Mouse (Mus musculus): ENCODE data around the gene Olfr1133. TPM values are rescaled to one million over a fixed set of nuclear protein-coding genes. Genes with fewer than 3 reads are reported as not detected.
"Not testable (repeated sequence)": the region's sequence is repeated elsewhere in the genome, so short reads cannot be mapped to it uniquely, and the experiment has no call there.

The Olfr1133 gene
- total and polyA plus RNA-seq, 2 experiments from 2014 or later = not detected

DNA sequence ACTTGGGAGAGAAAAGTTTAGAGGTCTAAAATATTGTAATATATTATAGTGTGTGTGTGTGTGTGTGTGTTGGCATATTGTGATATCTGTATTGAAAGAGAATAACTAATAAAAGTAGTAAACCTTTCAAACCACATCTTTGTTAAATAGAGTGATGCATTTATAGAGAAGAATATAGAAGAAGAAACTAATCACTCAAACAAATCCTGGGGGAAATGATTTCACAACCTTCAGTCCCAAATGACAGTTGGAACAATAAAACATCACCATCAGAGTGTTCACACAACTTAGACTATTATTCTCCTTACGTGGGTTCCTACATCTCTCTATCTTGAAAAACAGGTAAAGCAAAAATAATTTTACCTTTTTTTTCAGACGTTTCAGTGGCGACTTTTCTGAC lies 20.4 kb downstream of the Olfr1133 start, which contains the start of gene Olfr1131:
TSS of gene Olfr1131 (plus strand) at position 301 of the 400 bp plus-strand sequence.
- H3K4me3 ChIP-seq (ENCODE audit: low read depth, low read length) = no peak within 1 kb of the TSS
- H3K9me3 ChIP-seq (ENCODE audit: low read length) = no peaks in the 10 kb centered on the region
- no peak within 1 kb of the TSS for H3K9ac ChIP-seq (replicated peaks; ENCODE audit: low read length, poor library complexity, severe bottlenecking)
- ATAC-seq (ENCODE audit: low FRiP score) = no peak
- no peaks in the 10 kb centered on the region for H3K4me1 ChIP-seq (ENCODE audit: insufficient read depth, low read length)
- no peak for TF ChIP-seq CTCF (IDR thresholded peaks at IDR 0.05)
- no peak within 1 kb of the TSS for H3K27ac ChIP-seq (ENCODE audit: low read depth, low read length)
- DNase-seq (ENCODE audit: low spot score) = no peak
- H3K4me2 ChIP-seq (ENCODE audit: low read depth, low read length, poor library complexity, severe bottlenecking) = no peak within 1 kb of the TSS
- WGBS = 69% methylated on average over 3 of the region's 3 CpGs
- H3K27me3 ChIP-seq (ENCODE audit: insufficient read depth, low read length) = no peaks in the 10 kb centered on the region
- H3K36me3 ChIP-seq (ENCODE audit: insufficient read depth, low read length) = no peaks in the 10 kb centered on the region

DNA sequence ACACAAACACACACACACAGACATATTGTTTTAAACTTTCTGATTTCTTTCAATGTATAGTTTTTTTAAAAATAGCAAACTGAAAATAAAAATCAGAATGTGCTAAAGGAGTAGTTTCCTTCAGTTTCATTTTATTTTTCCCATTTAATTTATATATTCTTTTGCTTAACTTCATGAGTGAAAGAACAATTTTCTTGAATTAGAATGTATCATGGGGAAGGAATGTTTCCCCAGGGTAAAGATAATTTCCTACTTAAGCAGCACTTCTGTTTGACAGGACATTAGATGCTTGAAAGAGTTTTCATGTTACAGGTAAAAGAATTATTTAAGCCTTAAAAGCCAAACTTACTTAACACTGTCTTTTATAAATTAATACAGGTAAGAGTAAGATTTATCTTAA lies 41.3 kb downstream of the Olfr1133 start, which contains the start of gene Olfr1130:
TSS of gene Olfr1130 (plus strand) at position 301 of the 400 bp plus-strand sequence.
- H3K36me3 ChIP-seq (ENCODE audit: insufficient read depth, low read length) = not testable (repeated sequence)

More for the DNA sequence above, 41.3 kb downstream of the Olfr1133 start, which contains the start of gene Olfr1130:
- H3K27me3 ChIP-seq (ENCODE audit: insufficient read depth, low read length); H3K4me2 ChIP-seq (ENCODE audit: low read depth, low read length, poor library complexity, severe bottlenecking); H3K4me1 ChIP-seq (ENCODE audit: insufficient read depth, low read length); H3K9ac ChIP-seq (replicated peaks; ENCODE audit: low read length, poor library complexity, severe bottlenecking); DNase-seq (ENCODE audit: low spot score); H3K9me3 ChIP-seq (ENCODE audit: low read length); H3K27ac ChIP-seq (ENCODE audit: low read depth, low read length); H3K4me3 ChIP-seq (ENCODE audit: low read depth, low read length); ATAC-seq (ENCODE audit: low FRiP score): not testable (repeated sequence)

Other genes starting within 250 kb of the Olfr1133 start
- not detected in 2 replicates for gene Olfr1123, start 230.7 kb downstream of the Olfr1133 start, total RNA-seq (2014; rRNA removed)
- not detected in 2 replicates for gene Olfr1123, start 230.7 kb downstream of the Olfr1133 start, polyA plus RNA-seq (2015; fragmentation: Nextera tagmentation; extraction: Ambion mirVana)
- gene Olfr1124, start 217.1 kb downstream of the Olfr1133 start, total RNA-seq (2014; rRNA removed) = not detected in 2 replicates
- gene Olfr1124, start 217.1 kb downstream of the Olfr1133 start, polyA plus RNA-seq (2015; fragmentation: Nextera tagmentation; extraction: Ambion mirVana) = 0.10 TPM in 1 of 2 replicates, not detected in the other
- not detected in 2 replicates for gene Olfr1126, start 193.4 kb downstream of the Olfr1133 start, total RNA-seq (2014; rRNA removed)
- gene Olfr1126, start 193.4 kb downstream of the Olfr1133 start, polyA plus RNA-seq (2015; fragmentation: Nextera tagmentation; extraction: Ambion mirVana) = not detected in 2 replicates
- gene Pramel7, start 150.3 kb downstream of the Olfr1133 start, total RNA-seq (2014; rRNA removed) = not detected in 2 replicates
- not detected in 2 replicates for gene Pramel7, start 150.3 kb downstream of the Olfr1133 start, polyA plus RNA-seq (2015; fragmentation: Nextera tagmentation; extraction: Ambion mirVana)
- not detected in 2 replicates for gene Pramel6, start 140.8 kb downstream of the Olfr1133 start, total RNA-seq (2014; rRNA removed)
- not detected in 2 replicates for gene Pramel6, start 140.8 kb downstream of the Olfr1133 start, polyA plus RNA-seq (2015; fragmentation: Nextera tagmentation; extraction: Ambion mirVana)
- gene Olfr153, start 115.6 kb downstream of the Olfr1133 start, total RNA-seq (2014; rRNA removed) = 0.52 TPM in 1 of 2 replicates, not detected in the other
- not detected in 2 replicates for gene Olfr153, start 115.6 kb downstream of the Olfr1133 start, polyA plus RNA-seq (2015; fragmentation: Nextera tagmentation; extraction: Ambion mirVana)
- gene Olfr1128, start 101.8 kb downstream of the Olfr1133 start, total RNA-seq (2014; rRNA removed) = not detected in 2 replicates
- gene Olfr1128, start 101.8 kb downstream of the Olfr1133 start, polyA plus RNA-seq (2015; fragmentation: Nextera tagmentation; extraction: Ambion mirVana) = not detected in 2 replicates
- not detected in 2 replicates for gene Olfr1129, start 73.5 kb downstream of the Olfr1133 start, total RNA-seq (2014; rRNA removed)
- not detected in 2 replicates for gene Olfr1129, start 73.5 kb downstream of the Olfr1133 start, polyA plus RNA-seq (2015; fragmentation: Nextera tagmentation; extraction: Ambion mirVana)
- gene Olfr1130, start 41.2 kb downstream of the Olfr1133 start, total RNA-seq (2014; rRNA removed) = not detected in 2 replicates
- gene Olfr1130, start 41.2 kb downstream of the Olfr1133 start, polyA plus RNA-seq (2015; fragmentation: Nextera tagmentation; extraction: Ambion mirVana) = not detected in 2 replicates
- 0.38 TPM in 1 of 2 replicates, not detected in the other for gene Olfr1131, start 20.3 kb downstream of the Olfr1133 start, total RNA-seq (2014; rRNA removed)
- gene Olfr1131, start 20.3 kb downstream of the Olfr1133 start, polyA plus RNA-seq (2015; fragmentation: Nextera tagmentation; extraction: Ambion mirVana) = not detected in 2 replicates
- not detected in 2 replicates for gene Olfr1132, start 9.8 kb downstream of the Olfr1133 start, total RNA-seq (2014; rRNA removed)
- gene Olfr1132, start 9.8 kb downstream of the Olfr1133 start, polyA plus RNA-seq (2015; fragmentation: Nextera tagmentation; extraction: Ambion mirVana) = not detected in 2 replicates
- not detected in 2 replicates for gene Olfr1134, start 11.1 kb upstream of the Olfr1133 start, total RNA-seq (2014; rRNA removed)
- gene Olfr1134, start 11.1 kb upstream of the Olfr1133 start, polyA plus RNA-seq (2015; fragmentation: Nextera tagmentation; extraction: Ambion mirVana) = not detected in 2 replicates
- not detected in 2 replicates for gene Olfr1135, start 26.3 kb upstream of the Olfr1133 start, total RNA-seq (2014; rRNA removed)
- gene Olfr1135, start 26.3 kb upstream of the Olfr1133 start, polyA plus RNA-seq (2015; fragmentation: Nextera tagmentation; extraction: Ambion mirVana) = not detected in 2 replicates
- gene Olfr1136, start 46.6 kb upstream of the Olfr1133 start, total RNA-seq (2014; rRNA removed) = not detected in 2 replicates
- not detected in 2 replicates for gene Olfr1136, start 46.6 kb upstream of the Olfr1133 start, polyA plus RNA-seq (2015; fragmentation: Nextera tagmentation; extraction: Ambion mirVana)
- not detected in 2 replicates for gene Olfr1137, start 65.8 kb upstream of the Olfr1133 start, total RNA-seq (2014; rRNA removed)
- not detected in 2 replicates for gene Olfr1137, start 65.8 kb upstream of the Olfr1133 start, polyA plus RNA-seq (2015; fragmentation: Nextera tagmentation; extraction: Ambion mirVana)
- not detected in 2 replicates for gene Olfr1138, start 92.6 kb upstream of the Olfr1133 start, total RNA-seq (2014; rRNA removed)
- not detected in 2 replicates for gene Olfr1138, start 92.6 kb upstream of the Olfr1133 start, polyA plus RNA-seq (2015; fragmentation: Nextera tagmentation; extraction: Ambion mirVana)
- not detected in 2 replicates for gene Olfr1140, start 96.4 kb upstream of the Olfr1133 start, total RNA-seq (2014; rRNA removed)
- gene Olfr1140, start 96.4 kb upstream of the Olfr1133 start, polyA plus RNA-seq (2015; fragmentation: Nextera tagmentation; extraction: Ambion mirVana) = 0.16 TPM in 1 of 2 replicates, not detected in the other
- gene Olfr1141, start 106.6 kb upstream of the Olfr1133 start, total RNA-seq (2014; rRNA removed) = not detected in 2 replicates
- gene Olfr1141, start 106.6 kb upstream of the Olfr1133 start, polyA plus RNA-seq (2015; fragmentation: Nextera tagmentation; extraction: Ambion mirVana) = not detected in 2 replicates
- not detected in 2 replicates for gene Olfr152, start 132.1 kb upstream of the Olfr1133 start, total RNA-seq (2014; rRNA removed)
- gene Olfr152, start 132.1 kb upstream of the Olfr1133 start, polyA plus RNA-seq (2015; fragmentation: Nextera tagmentation; extraction: Ambion mirVana) = not detected in 2 replicates
- not detected in 2 replicates for gene Olfr1143, start 153.2 kb upstream of the Olfr1133 start, total RNA-seq (2014; rRNA removed)
- gene Olfr1143, start 153.2 kb upstream of the Olfr1133 start, polyA plus RNA-seq (2015; fragmentation: Nextera tagmentation; extraction: Ambion mirVana) = not detected in 2 replicates
- not detected in 2 replicates for gene Olfr1145, start 162.4 kb upstream of the Olfr1133 start, total RNA-seq (2014; rRNA removed)
- gene Olfr1145, start 162.4 kb upstream of the Olfr1133 start, polyA plus RNA-seq (2015; fragmentation: Nextera tagmentation; extraction: Ambion mirVana) = not detected in 2 replicates
- not detected in 2 replicates for gene Olfr1148, start 183.2 kb upstream of the Olfr1133 start, total RNA-seq (2014; rRNA removed)
- not detected in 2 replicates for gene Olfr1148, start 183.2 kb upstream of the Olfr1133 start, polyA plus RNA-seq (2015; fragmentation: Nextera tagmentation; extraction: Ambion mirVana)
- gene Olfr1150-ps1, start 196.6 kb upstream of the Olfr1133 start, total RNA-seq (2014; rRNA removed) = not detected in 2 replicates
- gene Olfr1150-ps1, start 196.6 kb upstream of the Olfr1133 start, polyA plus RNA-seq (2015; fragmentation: Nextera tagmentation; extraction: Ambion mirVana) = not detected in 2 replicates
- gene Olfr1151, start 208.5 kb upstream of the Olfr1133 start, total RNA-seq (2014; rRNA removed) = not detected in 2 replicates
- gene Olfr1151, start 208.5 kb upstream of the Olfr1133 start, polyA plus RNA-seq (2015; fragmentation: Nextera tagmentation; extraction: Ambion mirVana) = not detected in 2 replicates
- under 0.01 TPM in 1 of 2 replicates, not detected in the other for gene Olfr1152, start 219.1 kb upstream of the Olfr1133 start, total RNA-seq (2014; rRNA removed)
- not detected in 2 replicates for gene Olfr1152, start 219.1 kb upstream of the Olfr1133 start, polyA plus RNA-seq (2015; fragmentation: Nextera tagmentation; extraction: Ambion mirVana)
- gene Olfr1153, start 247.6 kb upstream of the Olfr1133 start, total RNA-seq (2014; rRNA removed) = not detected in 2 replicates
- not detected in 2 replicates for gene Olfr1153, start 247.6 kb upstream of the Olfr1133 start, polyA plus RNA-seq (2015; fragmentation: Nextera tagmentation; extraction: Ambion mirVana)